Mouse (Mus musculus) liver, postnatal 0 days (tissue): Measurements from ENCODE around the gene Slc31a2.

ENCODE experiments used
- CTCF ChIP-seq: sonication (generic); IDR thresholded peaks from 2 replicates; pipeline ENCODE4 v1.5.1; 2016; ENCODE audit warnings: antibody characterized with exemption, low read depth
- EP300 ChIP-seq: IDR thresholded peaks from 2 replicates; pipeline ENCODE4 v1.6.1; 2016; ENCODE audit warnings: antibody characterized with exemption, low read depth, mild to moderate bottlenecking

DNA sequence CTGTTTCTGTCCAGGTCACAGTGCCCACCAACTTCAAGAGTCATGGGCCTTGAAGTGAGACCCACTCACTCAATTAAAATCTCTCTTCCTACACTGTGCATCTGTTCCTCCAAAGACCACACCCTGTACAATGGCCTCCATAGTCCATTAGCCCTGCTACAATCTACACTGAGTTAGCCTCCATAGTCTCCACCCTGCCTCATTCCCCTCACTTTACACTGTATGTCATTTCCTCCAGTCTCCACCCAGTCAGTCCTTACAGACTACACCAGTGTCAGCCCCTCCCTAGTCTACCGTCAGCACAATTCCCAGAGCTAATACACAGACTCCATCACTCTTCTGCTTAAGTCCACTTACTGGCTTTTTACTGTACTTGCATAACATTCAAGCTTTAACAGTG, 40.9 kb downstream of the Slc31a2 start:
- TF ChIP-seq CTCF (no peak), EP300 (no peak)
